Mouse (Mus musculus): ENCODE results near the gene Ifna5.

Ifna5 gene

GRCm38 (mm10) chr4:88864599-88864998 is 29.3 kb downstream of the Ifna5 start:
- DNase-seq (ENCODE audit: low spot score): no peak

DNA sequence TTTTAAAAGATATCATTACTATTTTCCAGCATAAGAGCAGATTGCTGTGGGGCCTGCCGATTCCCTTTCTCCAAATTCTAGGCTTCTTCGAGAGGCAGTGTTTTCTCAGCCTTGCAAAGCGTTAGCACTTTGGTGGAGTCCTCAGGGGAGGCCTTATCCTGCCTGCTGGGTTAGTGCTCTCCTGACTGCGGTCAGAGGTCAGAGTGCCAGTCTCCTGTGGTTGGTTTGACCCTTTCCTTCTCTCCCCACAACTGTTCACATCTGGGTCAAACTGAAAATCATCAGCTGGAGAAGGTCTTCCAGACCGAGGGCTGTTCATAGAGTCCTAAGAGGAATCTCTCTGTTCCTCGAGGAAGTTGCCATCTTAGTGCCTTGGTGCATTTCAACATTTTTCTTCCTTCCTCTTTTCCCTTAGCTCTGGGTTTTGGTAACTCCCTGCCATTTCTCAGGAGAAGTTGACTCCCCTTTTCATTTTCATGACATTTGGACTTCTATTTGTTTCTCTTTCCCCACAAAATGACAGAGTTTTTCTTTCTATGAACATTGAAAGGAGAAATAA is 29.8 kb downstream of the Ifna5 start:
- no peak for DNase-seq (ENCODE audit: low spot score)

DNA sequence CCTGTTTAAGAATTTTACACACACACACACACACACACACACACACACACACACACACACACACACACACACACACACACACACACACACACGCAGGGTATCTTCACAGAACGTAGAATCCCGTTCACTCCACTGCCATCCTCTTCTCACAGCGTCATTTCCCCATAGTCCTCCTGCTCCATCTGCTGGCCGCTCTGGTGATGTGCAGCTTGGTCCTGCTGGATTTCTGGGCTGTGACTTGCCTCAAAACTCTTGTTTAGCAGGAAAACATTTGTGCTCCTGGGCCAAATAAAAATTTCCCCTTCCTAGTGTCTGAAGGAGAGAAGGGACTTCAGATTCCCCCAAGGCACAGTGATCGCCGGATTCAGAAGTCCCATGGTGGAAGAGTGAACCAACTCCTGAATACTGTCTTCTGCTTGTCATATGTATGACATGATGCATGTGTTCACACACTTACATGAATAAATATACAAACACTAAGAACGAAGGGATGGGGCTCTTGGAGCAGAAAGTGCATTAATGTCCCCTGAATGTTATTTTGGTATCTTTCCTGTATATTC is 32.1 kb downstream of the Ifna5 start:
- DNase-seq (ENCODE audit: low spot score): peak; percentile 90

- peak; percentile 66 for DNase-seq (ENCODE audit: low spot score)
Observed at GRCm38 (mm10) chr4:88867926-88868911, 32.9 kb downstream of the Ifna5 start.

- peak; percentile 84 for DNase-seq (ENCODE audit: low spot score)
Observed at GRCm38 (mm10) chr4:88872691-88873090, 37.4 kb downstream of the Ifna5 start.

GRCm38 (mm10) chr4:88875435-88876095 is 40.2 kb downstream of the Ifna5 start:
- DNase-seq (ENCODE audit: low spot score): no peak

GRCm38 (mm10) chr4:88876520-88876919 is 41.2 kb downstream of the Ifna5 start:
- DNase-seq (ENCODE audit: low spot score): no peak

GRCm38 (mm10) chr4:88878246-88878645 is 42.9 kb downstream of the Ifna5 start:
- no peak for DNase-seq (ENCODE audit: low spot score)

DNA sequence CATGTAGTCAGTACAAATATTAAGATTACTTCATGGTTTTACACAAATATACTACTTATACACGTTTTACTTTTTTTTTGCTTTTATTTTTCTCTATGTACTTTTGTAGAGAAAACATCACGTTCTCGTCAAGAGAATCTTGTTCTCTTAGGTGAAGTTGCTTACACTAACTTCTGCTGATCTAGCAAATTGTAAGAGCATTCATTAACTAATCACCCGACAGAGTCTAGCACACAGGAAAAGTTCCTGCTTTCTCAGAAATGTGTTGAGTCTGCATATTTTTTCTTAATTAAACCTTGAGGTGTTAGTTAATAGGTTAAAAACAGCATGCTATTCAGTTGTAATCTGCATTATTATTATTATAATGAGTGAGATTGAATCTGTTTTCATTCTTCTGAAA is 43.4 kb downstream of the Ifna5 start:
- no peak for DNase-seq (ENCODE audit: low spot score)

- no peak for DNase-seq (ENCODE audit: low spot score)
Observed at GRCm38 (mm10) chr4:88880101-88880500, 44.8 kb downstream of the Ifna5 start, which contains the start of gene Ifne. Ifne (minus strand) TSS chr4:88880201.

All from embryo, embryonic 10.5 days (tissue).